Mouse (Mus musculus) midbrain, embryonic 14.5 days (tissue): ENCODE measurements around the gene Rbks. TPM values are rescaled to one million over a fixed set of nuclear protein-coding genes. Genes with fewer than 3 reads are reported as not detected.
"Not testable (repeated sequence)": the region's sequence is repeated elsewhere in the genome, so short reads cannot be mapped to it uniquely, and the experiment has no call there.

Experiments
- ATAC-seq: fragments of 200-750 bp; cut with Nextera tagmentation; 2 replicates; pipeline ENCODE4 v1.8.0; 2017; ENCODE audit warnings: moderate number of reproducible peaks, moderate library complexity; ENCODE audit not compliant: low FRiP score, low TSS enrichment
- DNase-seq: peaks from one replicate; pipeline ENCODE4 v3.0.0-alpha.2; 2015
- H3K27ac ChIP-seq: fragments of 300-500 bp; sonication (generic); replicated peaks from 2 replicates; pipeline ENCODE4 v1.5.1; 2014; ENCODE audit warnings: mild to moderate bottlenecking, low read depth, low read length, moderate library complexity
- H3K27me3 ChIP-seq: fragments of 300-500 bp; sonication (generic); 2 replicates; pipeline ENCODE4 v1.6.1; 2014; ENCODE audit warnings: low read length, control low read depth, mixed read lengths; ENCODE audit not compliant: control insufficient read depth, insufficient read depth
- H3K36me3 ChIP-seq: fragments of 300-500 bp; sonication (generic); 2 replicates; pipeline ENCODE4 v1.6.1; 2014; ENCODE audit warnings: low read length, control low read depth; ENCODE audit not compliant: control insufficient read depth, insufficient read depth
- H3K4me1 ChIP-seq: fragments of 300-500 bp; sonication (generic); 2 replicates; pipeline ENCODE4 v1.6.1; 2014; ENCODE audit warnings: mild to moderate bottlenecking, antibody characterized with exemption, low read length, control low read depth; ENCODE audit not compliant: control insufficient read depth, insufficient read depth
- H3K4me2 ChIP-seq: fragments of 300-500 bp; sonication (generic); 2 replicates; pipeline ENCODE4 v1.6.1; 2014; ENCODE audit warnings: mild to moderate bottlenecking, low read length, moderate library complexity
- H3K4me3 ChIP-seq: fragments of 300-500 bp; sonication (generic); replicated peaks from 2 replicates; pipeline ENCODE4 v1.5.1; 2014; ENCODE audit warnings: low read depth, low read length
- H3K9ac ChIP-seq: fragments of 300-500 bp; sonication (generic); replicated peaks from 2 replicates; pipeline ENCODE4 v1.6.1; 2014; ENCODE audit warnings: mild to moderate bottlenecking, low read length, moderate library complexity
- H3K9me3 ChIP-seq: fragments of 300-500 bp; sonication (generic); 2 replicates; pipeline ENCODE4 v1.6.1; 2016; ENCODE audit warnings: low read length, control low read depth, mixed read lengths; ENCODE audit not compliant: control insufficient read depth
- WGBS: fragments of 180-500 bp; shearing (Covaris S2); extraction: QIAGEN DNeasy Blood & Tissue Kit; methylation state at CpG from one replicate; pipeline ENCODE4 v1.1.7; 2014; 5-methylcytosine and 5-hydroxymethylcytosine counted together
- polyA plus RNA-seq: library from polyadenylated mRNA; unstranded; fragments of >200 nt; fragmentation: Nextera tagmentation; extraction: Ambion mirVana; gene quantifications from 2 replicates; pipeline ENCODE4 v1.2.1, GENCODE M21; 2014

The Rbks gene
- polyA plus RNA-seq, 1 experiment from 2014 or later: 3.0 TPM

DNA sequence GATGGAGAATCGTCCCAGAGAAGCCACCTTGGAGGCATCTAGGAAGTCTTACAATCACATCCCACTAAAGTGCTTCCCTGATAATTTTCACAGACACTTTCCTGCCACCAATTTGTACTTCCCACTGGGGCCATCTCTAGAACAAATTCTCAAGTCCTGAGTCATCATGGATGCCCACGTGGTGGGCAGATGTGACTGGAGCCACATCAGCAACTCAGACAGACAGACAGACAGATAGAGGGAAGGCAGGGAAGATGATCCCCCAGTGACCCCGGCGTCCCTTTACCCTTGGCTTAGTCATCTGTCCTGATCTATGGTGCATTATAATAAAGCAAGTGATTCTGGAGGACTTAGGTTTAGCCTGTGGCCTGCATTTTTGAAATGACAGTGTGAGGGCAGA, 53.2 kb downstream of the Rbks start:
- Histone ChIP-seq H3K9ac (no peak overlapping the region), H3K4me1 (no peaks in the 10 kb centered on the region), H3K9me3 (no peaks in the 10 kb centered on the region), H3K27me3 (no peaks in the 10 kb centered on the region), H3K36me3 (0 out of 2 replicates have a peak, but pooled peaks cover 3% of the 10 kb centered on the region), H3K4me2 (no peak overlapping the region), H3K27ac (no peak overlapping the region), H3K4me3 (no peak overlapping the region)
- no peak for ATAC-seq
- DNase-seq: no peak
- WGBS: 86% methylated on average over 4 of the region's 4 CpGs

- Histone ChIP-seq H3K4me3 (no peak overlapping the region), H3K27me3 (no peaks in the 10 kb centered on the region), H3K36me3 (0 out of 2 replicates have a peak, but pooled peaks cover 3% of the 10 kb centered on the region), H3K4me2 (no peak overlapping the region), H3K4me1 (no peaks in the 10 kb centered on the region), H3K9ac (no peak overlapping the region), H3K27ac (no peak overlapping the region), H3K9me3 (no peaks in the 10 kb centered on the region)
- WGBS: 97% methylated on average over 3 of the region's 3 CpGs
- DNase-seq: no peak
- ATAC-seq: no peak
These were observed 55.1 kb downstream of the Rbks start for GRCm38 (mm10) chr5:31642300-31642699.

GRCm38 (mm10) chr5:31640542-31640941, 56.9 kb downstream of the Rbks start:
- Histone ChIP-seq H3K4me3 (no peak overlapping the region), H3K9ac (no peak overlapping the region), H3K27me3 (no peaks in the 10 kb centered on the region), H3K9me3 (no peaks in the 10 kb centered on the region), H3K27ac (no peak overlapping the region), H3K4me2 (no peak overlapping the region), H3K4me1 (0 out of 2 replicates have a peak, but pooled peaks cover 4% of the 10 kb centered on the region), H3K36me3 (0 out of 2 replicates have a peak, but pooled peaks cover 3% of the 10 kb centered on the region)
- ATAC-seq (no peak), DNase-seq (no peak)
- 95% methylated on average over 2 of the region's 2 CpGs for WGBS

DNA sequence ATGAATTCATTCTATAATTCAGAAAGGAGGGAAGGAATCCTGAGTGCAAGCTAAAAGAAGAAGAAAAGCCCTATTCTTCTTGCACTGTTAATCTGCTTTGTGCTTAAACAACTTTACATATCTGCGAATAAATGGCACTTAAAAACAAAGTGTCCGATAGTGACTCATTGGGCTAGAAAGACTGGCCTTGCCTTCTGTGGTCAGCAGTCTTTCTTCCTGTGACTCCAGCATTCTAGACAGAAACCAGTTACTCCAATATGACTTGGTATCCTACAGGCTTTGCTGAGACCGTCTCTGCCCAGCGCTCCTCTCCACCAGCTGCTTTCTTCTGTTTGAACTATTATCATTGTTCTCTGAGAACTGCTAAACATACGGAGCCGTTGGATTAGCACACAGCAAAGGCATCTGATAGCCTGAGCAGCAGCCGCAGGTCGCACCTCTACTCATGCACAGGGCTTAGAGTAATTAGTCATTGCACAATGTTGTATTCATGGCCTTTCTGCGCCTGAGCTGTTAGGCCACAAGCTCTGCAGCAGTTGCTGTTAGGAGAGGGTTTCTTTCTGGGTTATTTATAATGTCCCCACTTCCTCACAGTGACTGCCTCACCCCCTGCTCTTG, 60.7 kb downstream of the Rbks start:
- H3K9ac ChIP-seq: no peak overlapping the region
- no peaks in the 10 kb centered on the region for H3K36me3 ChIP-seq
- H3K4me1 ChIP-seq: 0 out of 2 replicates have a peak, but pooled peaks cover 4% of the 10 kb centered on the region
- no peaks in the 10 kb centered on the region for H3K27me3 ChIP-seq
- ATAC-seq (no peak), DNase-seq (no peak)
- H3K27ac ChIP-seq: no peak overlapping the region
- no peak overlapping the region for H3K4me3 ChIP-seq
- WGBS: 41% methylated on average over 9 of the region's 9 CpGs
- no peak overlapping the region for H3K4me2 ChIP-seq
- H3K9me3 ChIP-seq: no peaks in the 10 kb centered on the region

DNA sequence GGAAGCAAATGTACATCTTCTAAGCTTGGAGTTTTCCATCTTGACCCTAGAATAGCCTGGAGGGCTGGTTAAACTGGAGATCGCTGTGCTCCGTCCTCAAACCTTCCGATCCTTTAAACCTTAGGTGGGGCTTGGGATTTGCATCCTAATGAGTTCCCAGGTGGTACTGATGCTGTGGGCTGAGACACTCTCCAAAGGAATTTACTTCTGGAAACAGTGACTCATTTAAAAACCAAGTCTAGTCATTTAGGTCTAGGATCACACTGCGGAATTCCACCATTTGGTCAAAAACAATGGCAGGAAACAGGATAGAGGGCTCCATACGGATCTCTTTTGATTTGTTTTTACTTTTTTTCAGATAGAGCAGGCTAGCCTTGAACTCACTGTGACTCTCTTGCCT, 62.7 kb downstream of the Rbks start:
- H3K4me3 ChIP-seq: no peak overlapping the region
- no peak overlapping the region for H3K27ac ChIP-seq
- no peaks in the 10 kb centered on the region for H3K36me3 ChIP-seq
- H3K4me1 ChIP-seq: 0 out of 2 replicates have a peak, but pooled peaks cover 4% of the 10 kb centered on the region
- ATAC-seq (no peak), DNase-seq (no peak)
- H3K9ac ChIP-seq: no peak overlapping the region
- H3K4me2 ChIP-seq: no peak overlapping the region
- H3K27me3 ChIP-seq: no peaks in the 10 kb centered on the region
- no peaks in the 10 kb centered on the region for H3K9me3 ChIP-seq
- 46% methylated on average over 5 of the region's 5 CpGs for WGBS

DNA sequence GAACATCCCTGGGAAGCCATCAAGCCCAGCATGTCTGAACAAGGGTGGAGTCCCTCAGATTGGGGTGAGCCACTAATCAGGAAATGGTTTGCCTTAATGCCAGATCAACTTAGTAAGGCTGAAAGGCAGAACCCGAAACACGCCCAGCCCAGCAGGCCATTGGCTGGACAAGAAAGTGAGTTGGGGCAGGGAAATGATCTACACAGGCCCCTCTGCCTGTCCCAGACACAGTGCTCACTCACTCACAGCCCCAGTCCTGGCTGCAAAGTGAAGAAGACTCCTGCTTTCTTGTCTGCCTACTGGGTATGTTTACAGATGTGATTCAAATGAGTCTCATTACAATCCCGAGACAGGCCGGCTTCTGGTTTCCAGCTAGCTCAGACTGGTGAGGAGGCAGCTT, 63.3 kb downstream of the Rbks start:
- no peak overlapping the region for H3K9ac ChIP-seq

GRCm38 (mm10) chr5:31631169-31631568, 66.3 kb downstream of the Rbks start:
- H3K27me3 ChIP-seq, H3K4me1 ChIP-seq, H3K27ac ChIP-seq, ATAC-seq, H3K36me3 ChIP-seq, DNase-seq, H3K9ac ChIP-seq, H3K4me2 ChIP-seq, H3K9me3 ChIP-seq, H3K4me3 ChIP-seq: not testable (repeated sequence)
- WGBS: 95% methylated on average over 4 of the region's 4 CpGs

More for the DNA sequence above, 63.3 kb downstream of the Rbks start:
- Histone ChIP-seq H3K36me3 (no peaks in the 10 kb centered on the region), H3K4me2 (no peak overlapping the region), H3K4me1 (0 out of 2 replicates have a peak, but pooled peaks cover 4% of the 10 kb centered on the region), H3K27me3 (no peaks in the 10 kb centered on the region), H3K27ac (no peak overlapping the region), H3K9me3 (no peaks in the 10 kb centered on the region), H3K4me3 (no peak overlapping the region)
- ATAC-seq (no peak), DNase-seq (no peak)
- WGBS: 64% methylated on average over 4 of the region's 4 CpGs

- Histone ChIP-seq H3K9me3 (no peaks in the 10 kb centered on the region), H3K4me3 (no peak overlapping the region), H3K27me3 (no peaks in the 10 kb centered on the region), H3K36me3 (0 out of 2 replicates have a peak, but pooled peaks cover 3% of the 10 kb centered on the region), H3K9ac (no peak overlapping the region), H3K4me1 (no peaks in the 10 kb centered on the region), H3K27ac (no peak overlapping the region), H3K4me2 (no peak overlapping the region)
- no peak for ATAC-seq
- DNase-seq: no peak
- 72% methylated on average over 5 of the region's 5 CpGs for WGBS
These were observed 67.4 kb downstream of the Rbks start for GRCm38 (mm10) chr5:31630064-31630463.

DNA sequence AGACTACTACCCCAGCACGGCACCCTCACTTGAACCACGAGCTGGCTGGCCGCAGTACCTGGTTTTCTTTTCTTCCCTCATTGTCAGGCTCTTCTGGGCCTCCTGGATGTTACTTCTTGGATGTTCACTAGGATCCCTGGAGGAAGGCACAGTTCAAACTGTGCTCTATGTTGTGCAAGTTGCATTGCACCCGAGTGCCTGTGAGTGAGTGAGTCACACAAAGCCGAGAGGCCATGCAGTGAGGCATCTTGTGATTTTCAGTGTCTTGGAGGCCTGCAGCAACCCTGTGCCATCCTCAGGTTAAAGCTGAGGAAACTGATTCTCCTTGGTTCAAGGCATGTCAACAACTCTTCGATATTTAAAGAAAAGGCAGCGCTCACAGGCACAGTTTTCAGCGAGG, 68.9 kb downstream of the Rbks start:
- H3K4me2 ChIP-seq: no peak overlapping the region
- 89% methylated on average over 8 of the region's 8 CpGs for WGBS
- H3K4me1 ChIP-seq: no peaks in the 10 kb centered on the region
- 0 out of 2 replicates have a peak, but pooled peaks cover 3% of the 10 kb centered on the region for H3K36me3 ChIP-seq
- no peak overlapping the region for H3K4me3 ChIP-seq
- H3K27ac ChIP-seq: no peak overlapping the region
- H3K9me3 ChIP-seq: no peaks in the 10 kb centered on the region
- no peaks in the 10 kb centered on the region for H3K27me3 ChIP-seq
- no peak for DNase-seq
- ATAC-seq: no peak
- no peak overlapping the region for H3K9ac ChIP-seq
